Mouse (Mus musculus): Measurements from ENCODE around the gene H2afj. TPM values are rescaled to one million over a fixed set of nuclear protein-coding genes. Genes with fewer than 3 reads are reported as not detected.

H2afj gene
- 66.6 TPM for total RNA-seq (2023)

GRCm38 (mm10) chr6:136808014-136808417, at the start of gene H2afj:
H2afj (plus strand) TSS chr6:136808244.

GRCm38 (mm10) chr6:136781377-136781986, 26.6 kb upstream of the H2afj start, which contains the start of gene Gucy2c:
Gucy2c (minus strand) TSS chr6:136781765.

GRCm38 (mm10) chr6:136803739-136804633, 4.1 kb upstream of the H2afj start, which contains the start of gene Hist4h4:
Hist4h4 (minus strand) TSS chr6:136804415.

GRCm38 (mm10) chr6:136827516-136827880, 19.5 kb downstream of the H2afj start, which contains the start of gene BC049715:
BC049715 (plus strand) TSS chr6:136827626.

GRCm38 (mm10) chr6:136827881-136828561, 20.0 kb downstream of the H2afj start, which contains the start of gene Wbp11:
Wbp11 (minus strand) TSS chr6:136828233.

GRCm38 (mm10) chr6:136835352-136835751, 27.3 kb downstream of the H2afj start, which contains the start of gene Smco3:
Smco3 (minus strand) TSS chr6:136835452.

GRCm38 (mm10) chr6:136857186-136857872, 49.3 kb downstream of the H2afj start, which contains the start of gene Art4:
Art4 (minus strand) TSS chr6:136857733.

Other genes starting within 250 kb of the H2afj start
- 12.4 TPM for gene Plbd1, start 146.3 kb upstream of the H2afj start, total RNA-seq (2023)
- gene Gucy2c, start 26.5 kb upstream of the H2afj start, total RNA-seq (2023), result not detected
- 18.8 TPM for gene Hist4h4, start 3.8 kb upstream of the H2afj start, total RNA-seq (2023)
- 6.7 TPM for gene BC049715, start 19.4 kb downstream of the H2afj start, total RNA-seq (2023)
- 172 TPM for gene Wbp11, start 20.0 kb downstream of the H2afj start, total RNA-seq (2023)
- gene Smco3, start 27.2 kb downstream of the H2afj start, total RNA-seq (2023), result not detected
- 2.5 TPM for gene Art4, start 49.5 kb downstream of the H2afj start, total RNA-seq (2023)
- 1.6 TPM for gene Mgp, start 67.6 kb downstream of the H2afj start, total RNA-seq (2023)
- gene Erp27, start 113.9 kb downstream of the H2afj start, total RNA-seq (2023), result 10.5 TPM
- 0.15 TPM for gene Pde6h, start 115.6 kb downstream of the H2afj start, total RNA-seq (2023)
- 931 TPM for gene Arhgdib, start 133.7 kb downstream of the H2afj start, total RNA-seq (2023)